Mouse (Mus musculus) lung, embryonic 14.5 days (tissue): ENCODE data around the gene Fbxw7. TPM values are rescaled to one million over a fixed set of nuclear protein-coding genes. Genes with fewer than 3 reads are reported as not detected.
A peak's percentile ranks its signal among the peaks of the same experiment; 100 is the strongest.
"Not testable (repeated sequence)": the region's sequence is repeated elsewhere in the genome, so short reads cannot be mapped to it uniquely, and the experiment has no call there.

Source experiments
- ATAC-seq: fragments of 200-750 bp; cut with Nextera tagmentation; 2 replicates; pipeline ENCODE4 v1.8.0; 2017; ENCODE audit warnings: mild to moderate bottlenecking, moderate TSS enrichment, moderate library complexity; ENCODE audit not compliant: insufficient read depth
- DNase-seq: peaks from one replicate; pipeline ENCODE4 v3.0.0-alpha.2; 2015
- H3K27ac ChIP-seq: fragments of 300-500 bp; sonication (generic); 2 replicates; pipeline ENCODE4 v1.5.1; 2014; ENCODE audit warnings: low read depth, mild to moderate bottlenecking, moderate library complexity
- H3K27me3 ChIP-seq: fragments of 300-500 bp; sonication (generic); 2 replicates; pipeline ENCODE4 v1.6.1; 2014; ENCODE audit warnings: low read length, control low read depth; ENCODE audit not compliant: insufficient read depth
- H3K36me3 ChIP-seq: fragments of 300-500 bp; sonication (generic); 2 replicates; pipeline ENCODE4 v1.6.1; 2014; ENCODE audit warnings: control low read depth; ENCODE audit not compliant: insufficient read depth
- H3K4me1 ChIP-seq: fragments of 300-500 bp; sonication (generic); 2 replicates; pipeline ENCODE4 v1.6.1; 2014; ENCODE audit warnings: antibody characterized with exemption, control low read depth; ENCODE audit not compliant: insufficient read depth
- H3K4me2 ChIP-seq: fragments of 300-500 bp; sonication (generic); 2 replicates; pipeline ENCODE4 v1.6.1; 2014; ENCODE audit warnings: mild to moderate bottlenecking
- H3K4me3 ChIP-seq: fragments of 300-500 bp; sonication (generic); 2 replicates; pipeline ENCODE4 v1.5.1; 2014; ENCODE audit warnings: low read depth, low read length
- H3K9ac ChIP-seq: fragments of 300-500 bp; sonication (generic); 2 replicates; pipeline ENCODE4 v1.6.1; 2014
- H3K9me3 ChIP-seq: fragments of 300-500 bp; sonication (generic); 2 replicates; pipeline ENCODE4 v1.6.1; 2016; ENCODE audit warnings: low read depth, low read length, control low read depth
- CTCF ChIP-seq: IDR thresholded peaks from 2 replicates; pipeline ENCODE4 v1.5.1; 2016; ENCODE audit warnings: antibody characterized with exemption, low read depth
- WGBS: fragments of 180-500 bp; shearing (Covaris S2); extraction: QIAGEN DNeasy Blood & Tissue Kit; methylation state at CpG from one replicate; pipeline ENCODE4 v1.1.7; 2014; 5-methylcytosine and 5-hydroxymethylcytosine counted together
- polyA plus RNA-seq: library from polyadenylated mRNA; unstranded; fragments of >200 nt; fragmentation: Nextera tagmentation; extraction: Ambion mirVana; gene quantifications from 2 replicates; pipeline ENCODE4 v1.2.1, GENCODE M21; 2014

Gene Fbxw7
- polyA plus RNA-seq, 1 experiment from 2014 or later: 9.8 TPM

GRCm38 (mm10) chr3:84843594-84843993 is 28.5 kb downstream of the Fbxw7 start:
- Histone ChIP-seq H3K9ac (no peak overlapping the region), H3K27me3 (no peaks in the 10 kb centered on the region), H3K9me3 (no peaks in the 10 kb centered on the region), H3K4me3 (no peak overlapping the region), H3K36me3 (no peaks in the 10 kb centered on the region), H3K4me1 (no peaks in the 10 kb centered on the region), H3K27ac (no peak overlapping the region), H3K4me2 (no peak overlapping the region)
- DNase-seq: peak; percentile 95
- peak; percentile 54; the same call in 1 of the 2 replicates for ATAC-seq
- peak; percentile 68 for TF ChIP-seq CTCF
- 16% methylated on average over 1 of the region's 1 CpGs for WGBS

- no peak overlapping the region for H3K27ac ChIP-seq
- no peaks in the 10 kb centered on the region; the same call in 1 of the 2 replicates for H3K4me1 ChIP-seq
- no peaks in the 10 kb centered on the region for H3K27me3 ChIP-seq
- no peak for TF ChIP-seq CTCF
- no peak overlapping the region for H3K4me2 ChIP-seq
- WGBS: 67% methylated on average over 4 of the region's 4 CpGs
- no peak overlapping the region for H3K4me3 ChIP-seq
- DNase-seq (peak; percentile 27), ATAC-seq (no peak)
- no peak overlapping the region for H3K9ac ChIP-seq
- H3K9me3 ChIP-seq: no peaks in the 10 kb centered on the region
- no peaks in the 10 kb centered on the region for H3K36me3 ChIP-seq
Measured at GRCm38 (mm10) chr3:84848798-84849197, 33.7 kb downstream of the Fbxw7 start.

GRCm38 (mm10) chr3:84850418-84850817 is 35.4 kb downstream of the Fbxw7 start:
- Histone ChIP-seq H3K36me3 (no peaks in the 10 kb centered on the region), H3K27ac (no peak overlapping the region), H3K27me3 (no peaks in the 10 kb centered on the region), H3K9ac (no peak overlapping the region), H3K4me3 (no peak overlapping the region), H3K4me2 (no peak overlapping the region), H3K4me1 (no peaks in the 10 kb centered on the region; the same call in 1 of the 2 replicates), H3K9me3 (no peaks in the 10 kb centered on the region)
- 78% methylated on average over 1 of the region's 1 CpGs for WGBS
- TF ChIP-seq CTCF: no peak
- ATAC-seq (no peak), DNase-seq (no peak)

- Histone ChIP-seq H3K4me1 (no peaks in the 10 kb centered on the region; the same call in 1 of the 2 replicates), H3K27me3 (no peaks in the 10 kb centered on the region), H3K4me2 (no peak overlapping the region), H3K9ac (no peak overlapping the region), H3K36me3 (no peaks in the 10 kb centered on the region), H3K27ac (no peak overlapping the region), H3K4me3 (no peak overlapping the region), H3K9me3 (no peaks in the 10 kb centered on the region)
- no peak for ATAC-seq
- DNase-seq: peak; percentile 63
- no peak for TF ChIP-seq CTCF
- 14% methylated on average over 1 of the region's 1 CpGs for WGBS
Measured at GRCm38 (mm10) chr3:84851801-84852200, 36.7 kb downstream of the Fbxw7 start.

GRCm38 (mm10) chr3:84852877-84853276 is 37.8 kb downstream of the Fbxw7 start:
- 79% methylated on average over 7 of the region's 7 CpGs for WGBS
- Histone ChIP-seq H3K36me3 (no peaks in the 10 kb centered on the region), H3K9me3 (no peaks in the 10 kb centered on the region), H3K4me1 (no peaks in the 10 kb centered on the region; the same call in 1 of the 2 replicates), H3K4me2 (no peak overlapping the region), H3K4me3 (no peak overlapping the region), H3K27ac (no peak overlapping the region), H3K9ac (no peak overlapping the region), H3K27me3 (no peaks in the 10 kb centered on the region)
- TF ChIP-seq CTCF: no peak
- DNase-seq (peak; percentile 35), ATAC-seq (peak; percentile 31; the same call in 1 of the 2 replicates)

GRCm38 (mm10) chr3:84854440-84854839 is 39.4 kb downstream of the Fbxw7 start:
- Histone ChIP-seq H3K4me2 (no peak overlapping the region), H3K27ac (no peak overlapping the region), H3K4me1 (peaks cover 1% of the 10 kb centered on the region), H3K9me3 (no peaks in the 10 kb centered on the region), H3K9ac (no peak overlapping the region), H3K36me3 (no peaks in the 10 kb centered on the region), H3K27me3 (no peaks in the 10 kb centered on the region), H3K4me3 (no peak overlapping the region)
- TF ChIP-seq CTCF: no peak
- DNase-seq: no peak
- ATAC-seq: no peak
- WGBS: 86% methylated on average over 1 of the region's 1 CpGs

- Histone ChIP-seq H3K36me3 (no peaks in the 10 kb centered on the region), H3K9ac (no peak overlapping the region), H3K4me3 (no peak overlapping the region), H3K4me1 (peaks cover 6% of the 10 kb centered on the region), H3K4me2 (no peak overlapping the region), H3K27ac (no peak overlapping the region), H3K27me3 (no peaks in the 10 kb centered on the region), H3K9me3 (no peaks in the 10 kb centered on the region)
- no peak for DNase-seq
- WGBS: 63% methylated on average over 1 of the region's 1 CpGs
- no peak for ATAC-seq
- no peak for TF ChIP-seq CTCF
Measured at GRCm38 (mm10) chr3:84860669-84861068, 45.6 kb downstream of the Fbxw7 start.

GRCm38 (mm10) chr3:84861817-84862216 is 46.7 kb downstream of the Fbxw7 start:
- DNase-seq, H3K4me3 ChIP-seq, H3K27me3 ChIP-seq, H3K27ac ChIP-seq, ATAC-seq, H3K36me3 ChIP-seq, H3K4me2 ChIP-seq, H3K9me3 ChIP-seq, H3K9ac ChIP-seq: not testable (repeated sequence)
- H3K4me1 ChIP-seq: peaks cover 14% of the 10 kb centered on the region
- 80% methylated on average over 3 of the region's 3 CpGs for WGBS
